Mouse (Mus musculus): ENCODE measurements around the gene Adgrl3. TPM values are rescaled to one million over a fixed set of nuclear protein-coding genes. Genes with fewer than 3 reads are reported as not detected.

The Adgrl3 gene
- total and polyA plus RNA-seq, 3 experiments, result not detected

DNA sequence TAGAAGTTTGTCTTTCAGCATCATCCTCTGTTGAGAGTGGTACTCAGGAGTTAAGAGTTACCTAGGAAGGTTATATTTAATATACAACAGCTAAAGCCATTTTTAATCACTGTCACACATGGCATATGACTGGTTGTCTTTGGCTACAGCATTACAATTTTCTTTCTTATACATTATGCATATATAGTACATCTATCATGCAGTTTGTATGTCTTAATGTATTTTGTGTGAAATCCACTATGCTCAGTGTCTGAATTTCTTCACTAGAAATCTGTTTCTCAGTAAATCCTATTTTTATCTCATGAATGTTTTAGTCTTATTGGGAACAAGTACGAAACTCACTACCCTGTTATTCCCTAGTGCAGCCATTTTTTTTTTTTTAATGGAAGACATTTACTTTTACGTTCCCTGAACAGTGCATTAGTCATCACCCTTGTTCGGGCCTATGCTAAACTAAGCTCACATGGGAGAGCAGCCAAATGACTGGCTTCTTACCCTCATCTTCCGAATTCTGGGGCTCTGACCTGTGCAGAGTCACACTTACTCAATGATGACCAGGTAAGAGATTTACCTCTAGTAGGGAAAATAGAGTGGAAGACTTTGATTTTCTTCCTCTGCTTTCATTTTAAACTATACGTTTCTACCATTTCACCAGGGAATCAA, 63.9 kb downstream of the Adgrl3 start:
- H3K9ac ChIP-seq (ENCODE audit: control insufficient read depth, low read depth, low read length, poor library complexity, severe bottlenecking), result no peak overlapping the region
- H3K4me3 ChIP-seq (ENCODE audit: control insufficient read depth in 1 of 2, insufficient read depth in 1 of 2, low read depth in 2 of 2, low read length in 2 of 2), result no peak overlapping the region
- H3K4me1 ChIP-seq (ENCODE audit: control insufficient read depth in 1 of 2, insufficient read depth in 2 of 2, low read length in 2 of 2), result no peaks in the 10 kb centered on the region
- no peaks in the 10 kb centered on the region for H3K27me3 ChIP-seq (ENCODE audit: control insufficient read depth in 1 of 2, insufficient read depth in 2 of 2, low read length in 2 of 2)
- no peaks in the 10 kb centered on the region for H3K36me3 ChIP-seq (ENCODE audit: control insufficient read depth in 1 of 2, insufficient read depth in 2 of 2, low read length in 2 of 2)
- TF ChIP-seq MYC (IDR thresholded peaks at IDR 0.05; ENCODE audit: low read depth, low read length) (no peak), ZMIZ1 (IDR thresholded peaks at IDR 0.05; ENCODE audit: low read depth, low read length) (no peak), CTCF (IDR thresholded peaks at IDR 0.05 in 2 of 3, conservative IDR thresholded peaks at IDR 0.05 in 1 of 3; ENCODE audit: control insufficient read depth in 1 of 3, insufficient read depth in 1 of 3, low read depth in 2 of 3, low read length in 3 of 3, poor library complexity in 1 of 3, severe bottlenecking in 1 of 3) (no peak), ETS1 (IDR thresholded peaks at IDR 0.05; ENCODE audit: low read depth, low read length) (no peak), RAD21 (IDR thresholded peaks at IDR 0.05; ENCODE audit: low read depth, low read length) (no peak), MAX (IDR thresholded peaks at IDR 0.05; ENCODE audit: low read length) (no peak), POLR2A (IDR thresholded peaks at IDR 0.05; ENCODE audit: control insufficient read depth in 1 of 2, insufficient read depth in 1 of 2, low read depth in 1 of 2, low read length in 2 of 2, poor library complexity in 1 of 2) (no peak), TBP (IDR thresholded peaks at IDR 0.05; ENCODE audit: low read depth, low read length) (no peak), CHD2 (IDR thresholded peaks at IDR 0.05; ENCODE audit: low read length) (no peak), SMC3 (IDR thresholded peaks at IDR 0.05; ENCODE audit: low read depth, low read length) (no peak), NELFE (IDR thresholded peaks at IDR 0.05; ENCODE audit: low read depth, low read length) (no peak)
- H3K79me2 ChIP-seq (ENCODE audit: control insufficient read depth, insufficient read depth, low read length, poor library complexity), result no peaks in the 10 kb centered on the region
- H3K9me3 ChIP-seq (replicated peaks; ENCODE audit: insufficient read depth, low read length), result no peaks in the 10 kb centered on the region
- no peak overlapping the region for H3K27ac ChIP-seq (ENCODE audit: control insufficient read depth, low read depth, low read length)
- DNase-seq (ENCODE audit: low read depth, low spot score), result no peak

- Histone ChIP-seq H3K4me3 (ENCODE audit: control insufficient read depth in 1 of 2, insufficient read depth in 1 of 2, low read depth in 2 of 2, low read length in 2 of 2) (no peak overlapping the region), H3K27me3 (ENCODE audit: control insufficient read depth in 1 of 2, insufficient read depth in 2 of 2, low read length in 2 of 2) (no peaks in the 10 kb centered on the region), H3K4me1 (ENCODE audit: control insufficient read depth in 1 of 2, insufficient read depth in 2 of 2, low read length in 2 of 2) (no peaks in the 10 kb centered on the region), H3K36me3 (ENCODE audit: control insufficient read depth in 1 of 2, insufficient read depth in 2 of 2, low read length in 2 of 2) (no peaks in the 10 kb centered on the region), H3K27ac (ENCODE audit: control insufficient read depth, low read depth, low read length) (no peak overlapping the region), H3K9ac (ENCODE audit: control insufficient read depth, low read depth, low read length, poor library complexity, severe bottlenecking) (no peak overlapping the region), H3K79me2 (ENCODE audit: control insufficient read depth, insufficient read depth, low read length, poor library complexity) (no peaks in the 10 kb centered on the region), H3K9me3 (replicated peaks; ENCODE audit: insufficient read depth, low read length) (no peaks in the 10 kb centered on the region)
- TF ChIP-seq POLR2A (IDR thresholded peaks at IDR 0.05; ENCODE audit: control insufficient read depth in 1 of 2, insufficient read depth in 1 of 2, low read depth in 1 of 2, low read length in 2 of 2, poor library complexity in 1 of 2) (no peak), UBTF (IDR thresholded peaks at IDR 0.05; ENCODE audit: borderline replicate concordance, insufficient read depth, low read depth, low read length) (no peak), NRF1 (IDR thresholded peaks at IDR 0.05; ENCODE audit: insufficient read depth, low read depth, low read length, poor library complexity, severe bottlenecking) (no peak), POLR2AphosphoS5 (IDR thresholded peaks at IDR 0.05; ENCODE audit: borderline replicate concordance, low read depth, low read length) (no peak), POLR2AphosphoS2 (IDR thresholded peaks at IDR 0.05; ENCODE audit: low read length) (no peak), RAD21 (IDR thresholded peaks at IDR 0.05; ENCODE audit: low read depth, low read length) (no peak), USF1 (IDR thresholded peaks at IDR 0.05; ENCODE audit: low read depth, low read length) (no peak), TBP (IDR thresholded peaks at IDR 0.05; ENCODE audit: low read depth, low read length) (no peak), CTCF (IDR thresholded peaks at IDR 0.05 in 2 of 3, conservative IDR thresholded peaks at IDR 0.05 in 1 of 3; ENCODE audit: control insufficient read depth in 1 of 3, insufficient read depth in 1 of 3, low read depth in 2 of 3, low read length in 3 of 3, poor library complexity in 1 of 3, severe bottlenecking in 1 of 3) (no peak), GABPA (IDR thresholded peaks at IDR 0.05; ENCODE audit: low read depth, low read length) (no peak), KAT2A (conservative IDR thresholded peaks at IDR 0.05; ENCODE audit: low read depth, low read length) (no peak), ZMIZ1 (IDR thresholded peaks at IDR 0.05; ENCODE audit: low read depth, low read length) (no peak)
- DNase-seq (ENCODE audit: low read depth, low spot score), result no peak
Observed at GRCm38 (mm10) chr5:81085152-81085551, 65.2 kb downstream of the Adgrl3 start.
